Mouse (Mus musculus) mesoderm, embryonic 11.5 days (tissue): Measurements from ENCODE around the gene Tmem170b.
A peak's percentile ranks its signal among the peaks of the same experiment; 100 is the strongest.

ENCODE experiments used
- DNase-seq: peaks from one replicate; pipeline ENCODE4 v3.0.0-alpha.2; 2012; ENCODE audit warnings: low read depth, low spot score

Gene Tmem170b

GRCm38 (mm10) chr13:41605099-41606010 is at the start of gene Tmem170b:
Gene Tmem170b, plus strand, starts transcription at chr13:41605907.
- DNase-seq, result peak; percentile 99

- no peak for DNase-seq
These were observed 44.7 kb upstream of the Tmem170b start for GRCm38 (mm10) chr13:41561024-41561423.

- no peak for DNase-seq
These were observed 37.3 kb upstream of the Tmem170b start for GRCm38 (mm10) chr13:41568421-41568820.

DNA sequence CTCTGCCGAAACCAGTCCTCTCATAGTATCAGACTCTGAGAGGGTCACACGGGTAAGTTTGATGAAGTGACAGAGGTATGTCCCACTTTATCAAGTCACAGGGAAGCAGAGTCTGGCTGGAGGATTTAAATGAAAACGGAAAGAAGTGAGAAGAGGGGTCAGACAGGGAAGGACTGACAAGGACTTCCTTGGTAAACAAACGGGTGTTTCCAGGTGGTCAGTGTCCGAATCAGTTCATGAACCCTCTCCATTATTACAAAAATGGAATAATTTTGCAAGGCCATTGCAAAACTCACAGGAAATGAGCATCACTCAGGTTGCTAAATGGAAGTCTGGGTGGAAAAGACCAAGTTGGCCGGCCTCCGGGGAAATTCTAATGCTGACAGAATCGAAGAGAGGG is 36.8 kb upstream of the Tmem170b start:
- no peak for DNase-seq

- DNase-seq, result no peak
These were observed 35.9 kb upstream of the Tmem170b start for GRCm38 (mm10) chr13:41569776-41570175.

DNA sequence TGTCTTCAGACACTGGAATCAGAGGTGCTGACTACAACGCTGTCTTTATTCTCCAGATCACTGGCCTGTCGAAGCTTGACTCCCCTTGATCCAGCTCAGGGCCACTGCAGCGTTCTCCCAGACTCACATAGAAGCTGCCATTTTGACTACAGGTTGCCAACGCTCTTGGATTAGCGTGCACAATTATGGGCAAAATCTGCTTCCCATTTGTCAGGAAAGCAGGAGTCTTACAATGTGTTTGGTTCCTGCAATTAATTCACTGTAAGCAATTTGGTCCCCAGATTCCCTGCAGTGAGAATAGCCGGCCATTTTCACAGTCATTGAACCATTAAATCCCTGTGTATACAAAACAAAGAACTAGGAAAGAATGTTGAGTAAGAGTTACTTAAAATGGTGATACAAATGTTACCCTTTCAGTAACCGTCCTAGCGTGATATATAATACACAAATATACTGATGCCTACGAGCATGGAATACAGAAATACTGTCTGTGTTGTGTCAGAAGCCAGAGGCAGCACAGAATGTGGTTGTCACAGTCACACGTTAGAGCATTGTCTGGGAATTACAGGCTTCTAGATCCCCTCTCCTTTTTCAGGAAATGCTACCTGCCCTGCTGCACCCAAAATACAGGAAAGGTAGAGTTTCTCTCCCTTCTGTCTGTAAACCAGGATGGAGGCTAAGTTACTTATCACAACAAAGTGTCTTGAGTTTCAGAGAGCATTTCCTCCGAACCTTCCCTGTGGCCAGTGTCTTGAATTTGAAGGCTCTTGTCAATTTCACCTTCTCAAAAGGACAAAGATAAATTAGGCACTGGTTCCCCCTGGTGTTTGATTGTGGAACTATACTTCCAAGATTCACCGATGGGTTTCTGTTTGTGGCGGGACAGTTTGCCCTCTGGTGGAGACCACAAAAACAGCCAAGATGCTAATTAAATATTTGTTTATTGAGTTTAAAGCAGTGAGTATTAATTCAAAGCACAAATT is 34.0 kb upstream of the Tmem170b start:
- peak; percentile 92 for DNase-seq

DNA sequence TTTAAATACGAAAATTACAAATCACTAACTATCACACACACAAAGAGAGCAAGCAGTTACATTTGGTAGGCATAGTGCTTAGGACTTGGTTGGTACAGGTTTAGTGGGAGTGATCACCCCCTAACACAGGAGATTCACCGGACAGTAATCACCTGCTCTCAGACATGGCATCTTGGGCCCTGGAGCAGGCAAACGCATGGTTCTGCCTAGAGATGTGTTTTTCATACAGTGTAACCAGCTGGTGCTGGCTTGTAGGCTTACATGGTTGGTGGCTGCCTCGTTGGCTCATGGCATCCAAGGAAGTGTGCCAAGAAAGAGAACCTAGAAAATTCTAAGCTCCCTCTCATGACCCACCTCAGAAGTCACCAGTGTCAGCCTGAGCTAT is 33.4 kb upstream of the Tmem170b start:
- no peak for DNase-seq

- DNase-seq, result no peak
These were observed 32.4 kb upstream of the Tmem170b start for GRCm38 (mm10) chr13:41573126-41573846.

DNA sequence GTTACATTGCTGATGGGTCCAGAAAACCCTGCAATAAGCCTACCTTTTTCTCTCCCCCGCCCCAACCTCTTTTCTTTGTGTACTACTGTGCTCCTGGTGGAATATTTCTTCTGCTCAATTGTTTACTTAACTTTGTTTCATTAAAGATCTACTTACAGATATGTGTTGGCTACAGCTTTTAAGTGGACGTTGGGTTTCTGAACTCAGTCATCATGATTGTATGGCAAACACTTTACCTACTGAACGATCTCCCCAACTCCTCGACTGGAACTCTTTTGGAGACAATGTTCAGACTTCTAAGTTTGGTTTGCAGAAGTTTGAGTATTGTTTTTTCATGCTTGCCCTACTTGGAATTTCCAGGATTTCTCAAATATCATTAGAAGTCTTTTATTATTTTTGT is 24.6 kb upstream of the Tmem170b start:
- DNase-seq, result no peak

GRCm38 (mm10) chr13:41583666-41584357 is 21.9 kb upstream of the Tmem170b start:
- no peak for DNase-seq

- DNase-seq, result no peak
These were observed 21.4 kb upstream of the Tmem170b start for GRCm38 (mm10) chr13:41584358-41584680.

DNA sequence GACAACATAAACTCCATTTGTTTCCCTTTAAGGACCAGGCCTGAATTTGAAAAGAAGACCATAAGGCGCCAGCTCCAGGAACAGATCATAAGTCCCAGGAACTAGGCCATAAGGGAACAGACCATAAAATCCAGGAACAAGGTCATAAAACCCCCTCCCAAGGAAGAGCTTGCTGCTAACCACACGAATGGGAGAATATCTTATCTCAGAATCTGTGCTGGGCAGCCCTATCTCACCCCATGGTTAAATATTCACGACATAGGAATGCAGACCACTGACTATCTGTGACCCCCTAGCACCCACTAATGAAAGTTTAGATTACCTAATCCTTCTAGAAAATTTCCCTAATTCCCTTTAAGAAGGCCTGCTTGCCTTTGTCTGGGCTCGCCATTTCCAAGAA is 20.8 kb upstream of the Tmem170b start:
- DNase-seq, result no peak

- no peak for DNase-seq
These were observed 9.0 kb upstream of the Tmem170b start for GRCm38 (mm10) chr13:41596678-41597077.

DNA sequence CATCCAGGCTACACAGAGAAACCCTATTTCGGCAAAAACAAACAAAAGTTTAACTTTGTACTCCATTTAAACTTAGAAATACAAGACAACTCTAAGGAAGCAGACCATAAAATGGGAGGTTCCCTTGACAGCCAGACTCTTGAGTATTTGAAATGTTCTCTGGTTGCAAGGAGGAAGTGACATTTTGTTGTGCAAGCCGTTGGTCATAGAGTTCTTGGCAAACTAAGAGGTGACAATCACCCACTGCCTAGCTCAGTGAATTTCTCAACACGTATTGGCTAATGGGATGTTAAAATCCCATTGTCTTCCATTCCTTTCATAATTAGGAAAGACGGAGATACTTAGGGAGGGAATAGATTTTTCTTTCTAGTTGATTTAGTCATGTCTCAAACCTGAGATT is 5.7 kb upstream of the Tmem170b start:
- no peak for DNase-seq

GRCm38 (mm10) chr13:41601056-41601455 is 4.7 kb upstream of the Tmem170b start:
- DNase-seq, result no peak

DNA sequence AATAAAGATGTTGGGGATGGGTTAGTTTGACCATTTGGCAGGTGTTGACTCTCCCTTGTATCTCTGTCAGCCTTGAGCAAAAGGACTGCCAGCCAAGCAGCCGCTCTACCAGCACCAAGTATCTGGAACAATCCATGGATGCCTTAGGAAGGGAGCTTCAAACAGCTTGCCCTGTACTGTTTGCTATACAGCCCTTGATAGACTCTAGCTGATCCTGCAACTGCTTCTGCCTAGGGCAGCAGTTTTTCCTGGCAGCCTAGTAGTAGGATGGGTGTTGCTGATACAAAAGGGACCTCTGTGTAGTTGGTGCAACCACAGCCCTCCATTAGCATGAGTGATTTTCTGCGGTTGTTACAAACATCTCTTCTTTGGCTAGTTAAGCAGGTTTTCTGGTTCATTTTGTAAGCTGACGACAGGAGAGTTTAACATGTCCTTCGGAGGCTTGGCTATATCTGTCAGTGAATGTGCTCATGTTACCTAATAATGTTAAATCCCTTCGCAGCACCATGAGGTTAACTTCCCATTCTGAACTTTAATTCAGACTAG is 1.7 kb upstream of the Tmem170b start:
- DNase-seq, result no peak

DNA sequence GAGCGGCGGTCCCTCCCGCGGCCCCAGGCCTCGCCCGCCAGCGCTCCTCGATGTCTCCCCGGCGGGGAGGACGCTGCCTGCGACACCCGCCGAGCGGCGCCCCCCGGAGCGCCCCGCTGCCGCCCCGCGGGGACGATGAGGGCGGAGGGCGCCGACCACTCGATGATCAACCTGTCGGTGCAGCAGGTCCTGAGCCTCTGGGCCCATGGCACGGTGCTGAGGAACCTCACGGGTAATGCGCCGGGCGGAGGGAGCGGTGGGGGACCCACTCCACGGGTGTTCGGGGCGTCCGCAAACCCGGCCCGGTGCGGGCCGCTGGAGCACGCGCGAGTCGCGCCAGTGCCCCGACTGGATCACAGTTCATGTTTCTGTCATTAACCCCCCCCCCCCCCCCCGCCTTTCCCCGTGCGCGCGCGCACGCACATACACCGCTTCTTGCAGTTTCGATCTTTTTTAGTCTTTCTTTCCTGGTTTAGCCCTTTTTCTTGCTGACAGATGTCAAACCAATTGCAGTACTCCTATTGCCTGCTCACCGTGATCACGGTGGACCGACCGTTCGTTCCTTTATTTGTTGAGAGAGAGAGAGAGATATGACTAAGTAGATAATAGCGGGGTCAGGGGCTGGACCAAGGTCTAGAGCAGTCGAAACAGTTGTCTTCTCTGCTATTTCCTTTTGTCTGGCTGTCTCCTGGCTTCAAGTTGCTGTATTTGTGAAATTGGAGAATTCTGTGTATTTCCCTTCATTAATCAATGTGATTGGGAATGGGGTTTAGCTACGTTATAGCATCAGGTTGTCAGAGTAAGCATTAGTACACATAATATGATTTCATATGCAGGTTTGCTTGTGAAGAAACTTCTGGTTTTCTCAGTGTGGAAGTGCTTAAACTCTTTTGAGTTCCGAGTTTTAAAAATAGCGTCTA is 634 bp downstream of the Tmem170b start:
- DNase-seq, result peak; percentile 41

GRCm38 (mm10) chr13:41607589-41607988 is 1.9 kb downstream of the Tmem170b start:
- no peak for DNase-seq

- no peak for DNase-seq
These were observed 2.9 kb downstream of the Tmem170b start for GRCm38 (mm10) chr13:41608559-41608958.

GRCm38 (mm10) chr13:41611046-41611445 is 5.3 kb downstream of the Tmem170b start:
- DNase-seq, result no peak
